Mouse (Mus musculus): ENCODE results near the gene Rai14.

- no peak for TF ChIP-seq REST (IDR thresholded peaks at IDR 0.05; ENCODE audit: insufficient read depth, insufficient read length)
- TF ChIP-seq MYOD1 (IDR thresholded peaks at IDR 0.05; ENCODE audit: control insufficient read depth in 1 of 3, insufficient read length in 2 of 3, low read depth in 2 of 3), result no peak
- TF ChIP-seq USF1 (IDR thresholded peaks at IDR 0.05; ENCODE audit: low read depth), result no peak
- TF ChIP-seq SRF (IDR thresholded peaks at IDR 0.05; ENCODE audit: control insufficient read depth, insufficient read length, low read depth), result no peak
Measured at GRCm38 (mm10) chr15:10689304-10689703, 25.1 kb downstream of the Rai14 start.
